Mouse (Mus musculus) cerebellum, postnatal 25 days (tissue): Measurements from ENCODE around the gene Snd1.

Source experiments
- DNase-seq, 2 experiments: peaks; one replicate each; pipeline ENCODE4 v3.0.0; 2021; ENCODE audit warnings: mixed read lengths in 2 of 2

Snd1 gene

GRCm38 (mm10) chr6:28717203-28717844, 242.4 kb downstream of the Snd1 start:
- no peak for DNase-seq

- DNase-seq: no peak
These were observed 242.9 kb downstream of the Snd1 start for GRCm38 (mm10) chr6:28717845-28718237.

GRCm38 (mm10) chr6:28720391-28721171, 245.6 kb downstream of the Snd1 start:
- peak; percentile 52 to 60 for DNase-seq

GRCm38 (mm10) chr6:28723059-28723458, 248.1 kb downstream of the Snd1 start:
- no peak for DNase-seq

- DNase-seq: no peak
These were observed 249.8 kb downstream of the Snd1 start for GRCm38 (mm10) chr6:28724776-28725175.

- no peak for DNase-seq
These were observed 254.3 kb downstream of the Snd1 start for GRCm38 (mm10) chr6:28729236-28729635.

- DNase-seq: no peak
These were observed 254.7 kb downstream of the Snd1 start for GRCm38 (mm10) chr6:28729649-28730048.

- DNase-seq: no peak
These were observed 256.3 kb downstream of the Snd1 start for GRCm38 (mm10) chr6:28731246-28731645.

- DNase-seq: no peak
These were observed 259.1 kb downstream of the Snd1 start for GRCm38 (mm10) chr6:28733884-28734647.

- no peak for DNase-seq
These were observed 260.2 kb downstream of the Snd1 start for GRCm38 (mm10) chr6:28735116-28735515.

GRCm38 (mm10) chr6:28736665-28737064, 261.7 kb downstream of the Snd1 start:
- DNase-seq: no peak

GRCm38 (mm10) chr6:28737601-28738000, 262.7 kb downstream of the Snd1 start:
- DNase-seq: no peak

- no peak for DNase-seq
These were observed 268.6 kb downstream of the Snd1 start for GRCm38 (mm10) chr6:28743586-28743985.

- no peak for DNase-seq
These were observed 270.9 kb downstream of the Snd1 start for GRCm38 (mm10) chr6:28745864-28746263.

GRCm38 (mm10) chr6:28747025-28747424, 272.1 kb downstream of the Snd1 start:
- DNase-seq: no peak

- peak; percentile 86 to 89 for DNase-seq
These were observed 273.2 kb downstream of the Snd1 start for GRCm38 (mm10) chr6:28747931-28748670.

GRCm38 (mm10) chr6:28749224-28749623, 274.3 kb downstream of the Snd1 start:
- DNase-seq: peak in 1 of 2 experiments; percentile 47

- DNase-seq: peak in 1 of 2 experiments; percentile 41
These were observed 276.2 kb downstream of the Snd1 start for GRCm38 (mm10) chr6:28751186-28751585.

- DNase-seq: no peak
These were observed 278.3 kb downstream of the Snd1 start for GRCm38 (mm10) chr6:28753217-28753616.

GRCm38 (mm10) chr6:28753681-28754080, 278.7 kb downstream of the Snd1 start:
- no peak for DNase-seq

- no peak for DNase-seq
These were observed 279.4 kb downstream of the Snd1 start for GRCm38 (mm10) chr6:28754127-28754898.
